Mouse (Mus musculus) hindbrain, embryonic 14.5 days (tissue): Measurements from ENCODE around the gene Grap2. TPM values are rescaled to one million over a fixed set of nuclear protein-coding genes. Genes with fewer than 3 reads are reported as not detected.
A peak's percentile ranks its signal among the peaks of the same experiment; 100 is the strongest.

Experiments used
- ATAC-seq: fragments of 200-750 bp; cut with Nextera tagmentation; 2 replicates; pipeline ENCODE4 v1.8.0; 2017; ENCODE audit warnings: moderate number of reproducible peaks, mild to moderate bottlenecking, moderate TSS enrichment, moderate library complexity; ENCODE audit not compliant: low FRiP score
- DNase-seq: peaks from one replicate; pipeline ENCODE4 v3.0.0-alpha.2; 2015; ENCODE audit warnings: low spot score
- H3K27ac ChIP-seq: fragments of 300-500 bp; sonication (generic); 2 replicates; pipeline ENCODE4 v1.5.1; 2014; ENCODE audit warnings: mild to moderate bottlenecking, moderate library complexity
- H3K27me3 ChIP-seq: fragments of 300-500 bp; sonication (generic); 2 replicates; pipeline ENCODE4 v1.6.1; 2014; ENCODE audit warnings: mild to moderate bottlenecking, low read length, mixed read lengths; ENCODE audit not compliant: control insufficient read depth, insufficient read depth
- H3K36me3 ChIP-seq: fragments of 300-500 bp; sonication (generic); replicated peaks from 2 replicates; pipeline ENCODE4 v1.6.1; 2014; ENCODE audit not compliant: control insufficient read depth, insufficient read depth
- H3K4me1 ChIP-seq: fragments of 300-500 bp; sonication (generic); replicated peaks from 2 replicates; pipeline ENCODE4 v1.6.1; 2014; ENCODE audit warnings: antibody characterized with exemption, low read length, mixed read lengths; ENCODE audit not compliant: control insufficient read depth, insufficient read depth
- H3K4me2 ChIP-seq: fragments of 300-500 bp; sonication (generic); replicated peaks from 2 replicates; pipeline ENCODE4 v1.6.1; 2014; ENCODE audit warnings: mild to moderate bottlenecking, moderate library complexity
- H3K4me3 ChIP-seq: fragments of 300-500 bp; sonication (generic); replicated peaks from 2 replicates; pipeline ENCODE4 v1.5.1; 2014; ENCODE audit warnings: mild to moderate bottlenecking, low read length
- H3K9ac ChIP-seq: fragments of 300-500 bp; sonication (generic); 2 replicates; pipeline ENCODE4 v1.6.1; 2014
- H3K9me3 ChIP-seq: fragments of 300-500 bp; sonication (generic); 2 replicates; pipeline ENCODE4 v1.6.1; 2016; ENCODE audit warnings: low read length; ENCODE audit not compliant: control insufficient read depth
- WGBS: fragments of 180-500 bp; shearing (Covaris S2); extraction: QIAGEN DNeasy Blood & Tissue Kit; methylation state at CpG from one replicate; pipeline ENCODE4 v1.1.7; 2014; 5-methylcytosine and 5-hydroxymethylcytosine counted together
- polyA plus RNA-seq: library from polyadenylated mRNA; unstranded; fragments of >200 nt; fragmentation: Nextera tagmentation; extraction: Ambion mirVana; gene quantifications from 2 replicates; pipeline ENCODE4 v1.2.1, GENCODE M21; 2014

Grap2 gene
- polyA plus RNA-seq, 1 experiment from 2014 or later, result 0.23 TPM

- Histone ChIP-seq H3K4me1 (peaks cover 12% of the 10 kb centered on the region), H3K4me2 (peak within 1 kb of the TSS; percentile 59), H3K9ac (peak within 1 kb of the TSS; percentile 43), H3K4me3 (peak within 1 kb of the TSS; percentile 32), H3K36me3 (no peaks in the 10 kb centered on the region), H3K9me3 (0 out of 2 replicates have a peak, but pooled peaks cover 3% of the 10 kb centered on the region), H3K27ac (no peak within 1 kb of the TSS), H3K27me3 (peaks cover 26% of the 10 kb centered on the region)
- no peak for ATAC-seq
- 5% methylated on average over 78 of the region's 85 CpGs for WGBS
- DNase-seq, result no peak
Measured at GRCm38 (mm10) chr15:80671295-80672252, 99.2 kb downstream of the Grap2 start, which contains the start of gene Fam83f. Gene Fam83f (plus strand): TSS chr15:80671847.

GRCm38 (mm10) chr15:80672810-80673209, 100.4 kb downstream of the Grap2 start:
- no peaks in the 10 kb centered on the region for H3K36me3 ChIP-seq
- DNase-seq, result no peak
- peaks cover 12% of the 10 kb centered on the region for H3K4me1 ChIP-seq
- H3K4me2 ChIP-seq, result no peak overlapping the region
- H3K9me3 ChIP-seq, result no peaks in the 10 kb centered on the region
- no peak for ATAC-seq
- H3K9ac ChIP-seq, result no peak overlapping the region
- H3K27me3 ChIP-seq, result peaks cover 26% of the 10 kb centered on the region
- 66% methylated on average over 2 of the region's 2 CpGs for WGBS
- no peak overlapping the region for H3K27ac ChIP-seq
- no peak overlapping the region for H3K4me3 ChIP-seq

- ATAC-seq, result no peak
- H3K4me2 ChIP-seq, result no peak overlapping the region
- H3K9me3 ChIP-seq, result no peaks in the 10 kb centered on the region
- H3K27ac ChIP-seq, result no peak overlapping the region
- no peaks in the 10 kb centered on the region for H3K36me3 ChIP-seq
- peaks cover 26% of the 10 kb centered on the region for H3K27me3 ChIP-seq
- DNase-seq, result no peak
- H3K9ac ChIP-seq, result no peak overlapping the region
- H3K4me1 ChIP-seq, result peaks cover 16% of the 10 kb centered on the region
- H3K4me3 ChIP-seq, result no peak overlapping the region
- 74% methylated on average over 4 of the region's 4 CpGs for WGBS
Measured at GRCm38 (mm10) chr15:80673337-80674095, 101.1 kb downstream of the Grap2 start.

- peaks cover 26% of the 10 kb centered on the region for H3K27me3 ChIP-seq
- WGBS, result 86% methylated on average over 6 of the region's 6 CpGs
- no peaks in the 10 kb centered on the region for H3K9me3 ChIP-seq
- DNase-seq (no peak), ATAC-seq (no peak)
- no peak overlapping the region for H3K4me2 ChIP-seq
- no peaks in the 10 kb centered on the region for H3K36me3 ChIP-seq
- no peak overlapping the region for H3K9ac ChIP-seq
- no peak overlapping the region for H3K27ac ChIP-seq
- H3K4me3 ChIP-seq, result no peak overlapping the region
- H3K4me1 ChIP-seq, result peaks cover 19% of the 10 kb centered on the region
Measured at GRCm38 (mm10) chr15:80674700-80675099, 102.3 kb downstream of the Grap2 start.

GRCm38 (mm10) chr15:80679515-80680215, 107.3 kb downstream of the Grap2 start:
- Histone ChIP-seq H3K36me3 (no peaks in the 10 kb centered on the region), H3K27ac (no peak overlapping the region; the same call in 1 of the 2 replicates), H3K4me2 (no peak overlapping the region), H3K4me3 (no peak overlapping the region), H3K9me3 (no peaks in the 10 kb centered on the region), H3K4me1 (peaks cover 18% of the 10 kb centered on the region), H3K27me3 (no peaks in the 10 kb centered on the region), H3K9ac (no peak overlapping the region)
- peak; percentile 61 for DNase-seq
- WGBS, result 39% methylated on average over 8 of the region's 8 CpGs
- peak; percentile 55; the same call in 1 of the 2 replicates for ATAC-seq

GRCm38 (mm10) chr15:80680347-80681030, 108.1 kb downstream of the Grap2 start:
- no peaks in the 10 kb centered on the region for H3K27me3 ChIP-seq
- H3K4me3 ChIP-seq, result no peak overlapping the region
- ATAC-seq (no peak; the same call in 1 of the 2 replicates), DNase-seq (no peak)
- no peaks in the 10 kb centered on the region for H3K9me3 ChIP-seq
- H3K27ac ChIP-seq, result no peak overlapping the region
- H3K36me3 ChIP-seq, result no peaks in the 10 kb centered on the region
- WGBS, result 57% methylated on average over 7 of the region's 7 CpGs
- H3K4me1 ChIP-seq, result peaks cover 26% of the 10 kb centered on the region
- no peak overlapping the region for H3K4me2 ChIP-seq
- H3K9ac ChIP-seq, result no peak overlapping the region

- ATAC-seq (no peak), DNase-seq (no peak)
- Histone ChIP-seq H3K27me3 (no peaks in the 10 kb centered on the region), H3K36me3 (no peaks in the 10 kb centered on the region), H3K9ac (no peak overlapping the region), H3K27ac (no peak overlapping the region), H3K4me1 (peaks cover 36% of the 10 kb centered on the region), H3K4me3 (no peak overlapping the region), H3K9me3 (no peaks in the 10 kb centered on the region), H3K4me2 (no peak overlapping the region)
- 64% methylated on average over 4 of the region's 4 CpGs for WGBS
Measured at GRCm38 (mm10) chr15:80681466-80681881, 109.1 kb downstream of the Grap2 start.

GRCm38 (mm10) chr15:80682343-80682742, 109.9 kb downstream of the Grap2 start:
- Histone ChIP-seq H3K4me2 (no peak overlapping the region), H3K27ac (no peak overlapping the region), H3K9me3 (no peaks in the 10 kb centered on the region), H3K4me1 (peaks cover 36% of the 10 kb centered on the region), H3K27me3 (no peaks in the 10 kb centered on the region), H3K36me3 (no peaks in the 10 kb centered on the region), H3K4me3 (no peak overlapping the region), H3K9ac (no peak overlapping the region)
- 88% methylated on average over 8 of the region's 8 CpGs for WGBS
- ATAC-seq (no peak), DNase-seq (no peak)
